Mouse (Mus musculus): Measurements from ENCODE around the gene Spon1.

- no peak for TF ChIP-seq CTCF (conservative IDR thresholded peaks at IDR 0.05; ENCODE audit: low read length)
- no peak for TF ChIP-seq POU5F1 (IDR thresholded peaks at IDR 0.05; ENCODE audit: borderline replicate concordance, low read length)
- no peak for TF ChIP-seq NANOG (IDR thresholded peaks at IDR 0.05; ENCODE audit: borderline replicate concordance, low read length)
Observed at GRCm38 (mm10) chr7:113890782-113891181, 125.0 kb downstream of the Spon1 start.

Measured in E14TG2a.4 (cell line).